Mouse (Mus musculus) mouse trophoblast stem cell (cell line): ENCODE measurements around the gene Sult2b1.

Source experiments
- in situ Hi-C, 2 experiments: fragments of 300-500 bp; cut with MseI, MboI; formaldehyde crosslinking; loops; 2 replicates in 1 of 2; 3 replicates in 1 of 2; pipeline ENCODE4 v1.15.1; 2025

Gene Sult2b1

GRCm38 (mm10) chr7:45801348-45801747 is 16.9 kb upstream of the Sult2b1 start:
- in situ Hi-C loops: loop anchor here in 1 of 2 experiments (5.0 kb wide), 1 partner anchor 64 kb away; no protein-coding TSS in a partner anchor

- in situ Hi-C loops: loop anchor here in 1 of 2 experiments (5.0 kb wide), 1 partner anchor 63 kb away; no protein-coding TSS in a partner anchor
These were observed 16.2 kb upstream of the Sult2b1 start for GRCm38 (mm10) chr7:45800546-45801204.

GRCm38 (mm10) chr7:45800001-45800400 is 15.5 kb upstream of the Sult2b1 start:
- in situ Hi-C loops: loop anchor here in 1 of 2 experiments (5.0 kb wide), 1 partner anchor 63 kb away; no protein-coding TSS in a partner anchor

GRCm38 (mm10) chr7:45798931-45799330 is 14.5 kb upstream of the Sult2b1 start:
- in situ Hi-C loops: no loop called here

- in situ Hi-C loops: no loop called here
These were observed 14.0 kb upstream of the Sult2b1 start for GRCm38 (mm10) chr7:45798511-45798836.

- in situ Hi-C loops: no loop called here
These were observed 13.4 kb upstream of the Sult2b1 start for GRCm38 (mm10) chr7:45797661-45798510.

- in situ Hi-C loops: no loop called here
These were observed 12.5 kb upstream of the Sult2b1 start for GRCm38 (mm10) chr7:45796950-45797349.

- in situ Hi-C loops: no loop called here
These were observed 10.5 kb upstream of the Sult2b1 start for GRCm38 (mm10) chr7:45794971-45795370.

GRCm38 (mm10) chr7:45793969-45794585 is 9.6 kb upstream of the Sult2b1 start:
- in situ Hi-C loops: no loop called here

- in situ Hi-C loops: no loop called here
These were observed 8.8 kb upstream of the Sult2b1 start for GRCm38 (mm10) chr7:45793240-45793639.

- in situ Hi-C loops: no loop called here
These were observed 7.5 kb upstream of the Sult2b1 start for GRCm38 (mm10) chr7:45791756-45792490.

GRCm38 (mm10) chr7:45790721-45791120 is 6.3 kb upstream of the Sult2b1 start:
- in situ Hi-C loops: no loop called here

- in situ Hi-C loops: no loop called here
These were observed 3.2 kb upstream of the Sult2b1 start for GRCm38 (mm10) chr7:45787642-45788041.

- in situ Hi-C loops: no loop called here
These were observed 2.4 kb upstream of the Sult2b1 start for GRCm38 (mm10) chr7:45786661-45787413.

GRCm38 (mm10) chr7:45786136-45786578 is 1.7 kb upstream of the Sult2b1 start:
- in situ Hi-C loops: no loop called here

GRCm38 (mm10) chr7:45785388-45786135 is 1.1 kb upstream of the Sult2b1 start:
- in situ Hi-C loops: no loop called here

- in situ Hi-C loops: no loop called here
These were observed 868 bp downstream of the Sult2b1 start, which contains the start of gene Lmtk3 for GRCm38 (mm10) chr7:45783511-45784091. TSS of gene Lmtk3 (plus strand) at chr7:45783738.

GRCm38 (mm10) chr7:45782271-45782670 is 2.2 kb downstream of the Sult2b1 start:
- in situ Hi-C loops: no loop called here

GRCm38 (mm10) chr7:45779081-45779641 is 5.3 kb downstream of the Sult2b1 start:
- in situ Hi-C loops: no loop called here
